Mouse (Mus musculus): ENCODE measurements at regions not wholly inside any gene's neighbourhood (a gene's known extent, or its start where the extent isn't known, plus 50 kb on each side); places are given as distances from the start of the nearest gene placed in this dataset.

GRCm38 (mm10) chr17:41990804-41991203 is 324.9 kb upstream of the Ptchd4 start:
- WGBS (ENCODE audit: insufficient replicate concordance), result 83% methylated on average over 9 of the region's 9 CpGs
- Histone ChIP-seq H3K36me3 (ENCODE audit: control insufficient read depth, insufficient read depth, low read length) (no peaks in the 10 kb centered on the region), H3K9me3 (replicated peaks; ENCODE audit: control insufficient read depth, low read length) (no peaks in the 10 kb centered on the region), H3K27ac (ENCODE audit: low read depth, low read length) (no peak overlapping the region), H3K9ac (ENCODE audit: low read depth, low read length) (no peak overlapping the region), H3K27me3 (ENCODE audit: control insufficient read depth, insufficient read depth, low read length) (no peaks in the 10 kb centered on the region), H3K4me2 (no peak overlapping the region), H3K4me3 (ENCODE audit: low read depth, low read length) (no peak overlapping the region), H3K4me1 (ENCODE audit: control insufficient read depth, insufficient read depth, low read length) (no peaks in the 10 kb centered on the region)
- no peak for ATAC-seq (replicated peaks; ENCODE audit: insufficient number of reproducible peaks, low FRiP score, low TSS enrichment)

DNA sequence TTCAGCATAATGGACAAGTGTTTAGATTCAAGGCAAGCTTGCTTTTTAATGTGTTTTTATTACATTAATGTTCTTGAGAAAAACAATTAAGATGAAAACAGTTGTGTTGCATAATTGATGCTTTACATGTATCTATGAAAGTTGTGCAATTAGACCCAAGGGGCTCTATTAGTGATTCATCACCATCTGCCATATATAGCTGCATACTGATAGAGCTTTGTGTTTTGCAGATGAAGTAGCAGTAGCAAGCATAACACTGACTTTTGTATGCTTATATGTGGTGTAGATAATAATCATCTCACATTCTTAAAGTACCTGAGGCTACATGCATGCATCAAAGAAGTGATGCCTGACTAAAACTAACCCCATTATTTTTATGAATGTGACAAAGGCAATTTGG is 307.3 kb upstream of the Ptchd4 start:
- H3K9ac ChIP-seq (ENCODE audit: low read depth, low read length), result no peak overlapping the region
- no peaks in the 10 kb centered on the region for H3K27me3 ChIP-seq (ENCODE audit: control insufficient read depth, insufficient read depth, low read length)
- no peaks in the 10 kb centered on the region for H3K36me3 ChIP-seq (ENCODE audit: control insufficient read depth, insufficient read depth, low read length)
- no peak overlapping the region for H3K27ac ChIP-seq (ENCODE audit: low read depth, low read length)
- no peak overlapping the region for H3K4me2 ChIP-seq
- no peaks in the 10 kb centered on the region for H3K9me3 ChIP-seq (replicated peaks; ENCODE audit: control insufficient read depth, low read length)
- no peaks in the 10 kb centered on the region for H3K4me1 ChIP-seq (ENCODE audit: control insufficient read depth, insufficient read depth, low read length)
- ATAC-seq (replicated peaks; ENCODE audit: insufficient number of reproducible peaks, low FRiP score, low TSS enrichment), result no peak
- H3K4me3 ChIP-seq (ENCODE audit: low read depth, low read length), result no peak overlapping the region

GRCm38 (mm10) chr17:42024295-42024694 is 291.5 kb upstream of the Ptchd4 start:
- Histone ChIP-seq H3K9me3 (replicated peaks; ENCODE audit: control insufficient read depth, low read length) (no peaks in the 10 kb centered on the region), H3K4me1 (ENCODE audit: control insufficient read depth, insufficient read depth, low read length) (no peaks in the 10 kb centered on the region), H3K27me3 (ENCODE audit: control insufficient read depth, insufficient read depth, low read length) (no peaks in the 10 kb centered on the region), H3K4me3 (ENCODE audit: low read depth, low read length) (no peak overlapping the region), H3K27ac (ENCODE audit: low read depth, low read length) (no peak overlapping the region), H3K4me2 (no peak overlapping the region), H3K9ac (ENCODE audit: low read depth, low read length) (no peak overlapping the region), H3K36me3 (ENCODE audit: control insufficient read depth, insufficient read depth, low read length) (no peaks in the 10 kb centered on the region)
- 86% methylated on average over 2 of the region's 2 CpGs for WGBS (ENCODE audit: insufficient replicate concordance)
- ATAC-seq (replicated peaks; ENCODE audit: insufficient number of reproducible peaks, low FRiP score, low TSS enrichment), result no peak

- no peaks in the 10 kb centered on the region for H3K9me3 ChIP-seq (replicated peaks; ENCODE audit: control insufficient read depth, low read length)
- no peak overlapping the region for H3K4me2 ChIP-seq
- H3K9ac ChIP-seq (ENCODE audit: low read depth, low read length), result no peak overlapping the region
- no peaks in the 10 kb centered on the region for H3K4me1 ChIP-seq (ENCODE audit: control insufficient read depth, insufficient read depth, low read length)
- no peaks in the 10 kb centered on the region for H3K27me3 ChIP-seq (ENCODE audit: control insufficient read depth, insufficient read depth, low read length)
- no peak for ATAC-seq (replicated peaks; ENCODE audit: insufficient number of reproducible peaks, low FRiP score, low TSS enrichment)
- no peak overlapping the region for H3K4me3 ChIP-seq (ENCODE audit: low read depth, low read length)
- H3K36me3 ChIP-seq (ENCODE audit: control insufficient read depth, insufficient read depth, low read length), result no peaks in the 10 kb centered on the region
- H3K27ac ChIP-seq (ENCODE audit: low read depth, low read length), result no peak overlapping the region
These were observed 288.5 kb upstream of the Ptchd4 start for GRCm38 (mm10) chr17:42027253-42027652.

GRCm38 (mm10) chr17:42029452-42029851 is 286.3 kb upstream of the Ptchd4 start:
- H3K4me3 ChIP-seq (ENCODE audit: low read depth, low read length), result no peak overlapping the region
- H3K4me1 ChIP-seq (ENCODE audit: control insufficient read depth, insufficient read depth, low read length), result no peaks in the 10 kb centered on the region
- H3K9me3 ChIP-seq (replicated peaks; ENCODE audit: control insufficient read depth, low read length), result no peaks in the 10 kb centered on the region
- H3K27ac ChIP-seq (ENCODE audit: low read depth, low read length), result no peak overlapping the region
- H3K36me3 ChIP-seq (ENCODE audit: control insufficient read depth, insufficient read depth, low read length), result no peaks in the 10 kb centered on the region
- ATAC-seq (replicated peaks; ENCODE audit: insufficient number of reproducible peaks, low FRiP score, low TSS enrichment), result no peak
- no peaks in the 10 kb centered on the region for H3K27me3 ChIP-seq (ENCODE audit: control insufficient read depth, insufficient read depth, low read length)
- H3K4me2 ChIP-seq, result no peak overlapping the region
- 76% methylated on average over 3 of the region's 3 CpGs for WGBS (ENCODE audit: insufficient replicate concordance)
- no peak overlapping the region for H3K9ac ChIP-seq (ENCODE audit: low read depth, low read length)

DNA sequence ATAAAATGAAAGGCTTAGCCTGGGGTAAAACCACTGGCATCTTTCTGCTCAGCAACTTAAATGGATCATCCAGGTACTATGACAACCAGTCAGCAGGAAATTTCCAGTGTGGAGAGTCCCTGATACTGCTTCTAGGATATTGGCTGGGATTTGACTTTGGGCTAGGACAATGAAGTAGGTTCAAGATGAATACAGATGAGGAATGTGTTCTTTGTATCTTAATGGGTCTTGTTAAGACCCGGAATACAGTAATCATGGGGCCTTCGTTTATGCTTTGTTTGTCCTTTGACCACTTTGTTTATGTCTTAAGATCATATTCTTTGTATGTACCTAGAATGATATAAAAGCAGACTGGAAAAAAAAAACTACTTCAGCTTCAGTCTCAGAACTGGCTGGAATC is 278.7 kb upstream of the Ptchd4 start:
- Histone ChIP-seq H3K4me2 (no peak overlapping the region), H3K36me3 (ENCODE audit: control insufficient read depth, insufficient read depth, low read length) (no peaks in the 10 kb centered on the region), H3K4me1 (ENCODE audit: control insufficient read depth, insufficient read depth, low read length) (no peaks in the 10 kb centered on the region), H3K4me3 (ENCODE audit: low read depth, low read length) (no peak overlapping the region), H3K9me3 (replicated peaks; ENCODE audit: control insufficient read depth, low read length) (no peaks in the 10 kb centered on the region), H3K27me3 (ENCODE audit: control insufficient read depth, insufficient read depth, low read length) (no peaks in the 10 kb centered on the region), H3K27ac (ENCODE audit: low read depth, low read length) (no peak overlapping the region), H3K9ac (ENCODE audit: low read depth, low read length) (no peak overlapping the region)
- ATAC-seq (replicated peaks; ENCODE audit: insufficient number of reproducible peaks, low FRiP score, low TSS enrichment), result no peak
- 74% methylated on average over 2 of the region's 2 CpGs for WGBS (ENCODE audit: insufficient replicate concordance)

DNA sequence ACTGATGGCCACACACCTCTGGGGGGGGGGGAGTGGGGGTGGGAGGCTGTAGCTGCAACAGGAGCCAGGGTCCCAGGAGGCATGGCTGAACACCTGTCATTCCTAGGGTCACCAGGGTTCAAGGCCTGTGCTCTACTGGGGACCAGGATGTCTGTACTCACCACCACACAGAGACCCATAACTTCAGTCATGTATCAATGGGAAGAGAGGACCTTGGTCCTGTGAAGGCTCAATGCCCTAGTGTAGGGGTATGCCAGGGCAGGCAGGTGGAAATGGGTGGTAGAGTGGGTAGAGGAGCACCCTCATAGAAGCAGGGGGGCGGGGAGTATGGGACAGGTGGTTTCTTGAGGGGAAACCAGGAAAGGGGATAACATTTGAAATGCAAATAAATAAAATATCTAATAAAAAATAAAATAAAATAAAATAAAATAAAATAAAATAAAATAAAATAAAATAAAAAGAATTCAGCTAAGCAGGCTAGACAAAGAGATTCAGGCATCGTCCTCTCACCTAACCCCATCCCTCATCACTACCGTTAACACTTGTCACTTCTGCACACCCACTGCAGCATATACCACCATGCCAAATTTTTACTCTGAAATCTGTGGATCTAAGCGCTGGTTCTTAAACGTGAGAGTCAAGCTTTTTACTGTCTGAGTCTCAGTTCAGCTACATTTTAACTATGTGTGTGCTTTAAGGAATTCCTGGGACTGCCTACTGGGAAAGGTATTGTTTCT is 265.8 kb upstream of the Ptchd4 start:
- ATAC-seq (replicated peaks; ENCODE audit: insufficient number of reproducible peaks, low FRiP score, low TSS enrichment), result no peak

DNA sequence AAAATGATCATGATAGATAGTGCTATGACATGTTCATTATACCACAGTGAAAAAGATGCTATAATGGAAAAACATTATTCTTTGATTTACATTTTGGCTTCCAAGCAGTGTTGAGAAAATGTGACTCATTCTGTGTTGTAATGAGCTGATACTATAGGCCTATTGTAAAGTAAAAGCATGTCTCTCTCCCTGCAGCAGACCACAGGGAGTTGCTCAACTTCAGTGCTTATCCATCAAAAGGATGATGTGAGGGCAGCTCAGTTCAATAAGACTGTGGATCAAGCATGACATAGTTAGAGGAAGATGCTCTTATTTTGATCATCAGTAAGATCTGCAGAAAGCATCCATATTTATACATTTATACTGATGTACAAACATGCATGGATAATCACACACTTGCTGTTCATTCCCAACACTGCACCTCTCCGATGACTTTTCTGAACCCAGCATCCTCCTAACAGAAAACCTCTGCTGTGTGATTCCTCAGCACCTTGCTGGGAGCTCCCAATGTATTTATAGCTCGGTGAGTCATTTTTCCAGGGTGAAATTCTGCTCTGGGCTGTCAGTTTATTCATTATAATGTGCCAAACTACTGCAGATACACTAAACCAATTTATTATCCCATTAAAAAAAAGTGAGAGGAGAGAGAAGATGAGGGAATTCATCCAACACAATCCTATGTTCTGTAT is 224.8 kb upstream of the Ptchd4 start:
- no peaks in the 10 kb centered on the region for H3K4me1 ChIP-seq (ENCODE audit: control insufficient read depth, insufficient read depth, low read length)
- no peaks in the 10 kb centered on the region for H3K36me3 ChIP-seq (ENCODE audit: control insufficient read depth, insufficient read depth, low read length)
- 68% methylated on average over 2 of the region's 2 CpGs for WGBS (ENCODE audit: insufficient replicate concordance)
- no peak overlapping the region for H3K27ac ChIP-seq (ENCODE audit: low read depth, low read length)
- no peak overlapping the region for H3K4me2 ChIP-seq
- no peak overlapping the region for H3K9ac ChIP-seq (ENCODE audit: low read depth, low read length)
- no peak for ATAC-seq (replicated peaks; ENCODE audit: insufficient number of reproducible peaks, low FRiP score, low TSS enrichment)
- H3K4me3 ChIP-seq (ENCODE audit: low read depth, low read length), result no peak overlapping the region
- no peaks in the 10 kb centered on the region for H3K27me3 ChIP-seq (ENCODE audit: control insufficient read depth, insufficient read depth, low read length)
- no peaks in the 10 kb centered on the region for H3K9me3 ChIP-seq (replicated peaks; ENCODE audit: control insufficient read depth, low read length)

More for the DNA sequence above, 265.8 kb upstream of the Ptchd4 start:
- H3K27ac ChIP-seq (ENCODE audit: low read depth, low read length), result no peak overlapping the region
- no peaks in the 10 kb centered on the region for H3K36me3 ChIP-seq (ENCODE audit: control insufficient read depth, insufficient read depth, low read length)
- no peak overlapping the region for H3K4me2 ChIP-seq
- no peaks in the 10 kb centered on the region for H3K27me3 ChIP-seq (ENCODE audit: control insufficient read depth, insufficient read depth, low read length)
- no peaks in the 10 kb centered on the region for H3K4me1 ChIP-seq (ENCODE audit: control insufficient read depth, insufficient read depth, low read length)
- 77% methylated on average over 5 of the region's 5 CpGs for WGBS (ENCODE audit: insufficient replicate concordance)
- H3K9ac ChIP-seq (ENCODE audit: low read depth, low read length), result no peak overlapping the region
- H3K9me3 ChIP-seq (replicated peaks; ENCODE audit: control insufficient read depth, low read length), result no peaks in the 10 kb centered on the region
- H3K4me3 ChIP-seq (ENCODE audit: low read depth, low read length), result no peak overlapping the region

- no peak overlapping the region for H3K4me2 ChIP-seq
- H3K9me3 ChIP-seq (replicated peaks; ENCODE audit: control insufficient read depth, low read length), result no peaks in the 10 kb centered on the region
- H3K27ac ChIP-seq (ENCODE audit: low read depth, low read length), result no peak overlapping the region
- ATAC-seq (replicated peaks; ENCODE audit: insufficient number of reproducible peaks, low FRiP score, low TSS enrichment), result no peak
- H3K4me3 ChIP-seq (ENCODE audit: low read depth, low read length), result no peak overlapping the region
- no peaks in the 10 kb centered on the region for H3K27me3 ChIP-seq (ENCODE audit: control insufficient read depth, insufficient read depth, low read length)
- 49% methylated on average over 1 of the region's 1 CpGs for WGBS (ENCODE audit: insufficient replicate concordance)
- no peak overlapping the region for H3K9ac ChIP-seq (ENCODE audit: low read depth, low read length)
- H3K36me3 ChIP-seq (ENCODE audit: control insufficient read depth, insufficient read depth, low read length), result no peaks in the 10 kb centered on the region
- no peaks in the 10 kb centered on the region for H3K4me1 ChIP-seq (ENCODE audit: control insufficient read depth, insufficient read depth, low read length)
These were observed 202.1 kb upstream of the Ptchd4 start for GRCm38 (mm10) chr17:42113684-42114083.
